8 mouse cellular contexts compared by ENCODE assay signal in genomic region chr16:55972626-55973201, GRCm38 (mm10). TPM values are rescaled to one million over a fixed set of nuclear protein-coding genes. Genes with fewer than 3 reads are reported as not detected.
A peak's percentile ranks its signal among the peaks of the same experiment; 100 is the strongest.
DNase-seq lines count a peak whose midpoint lies in the region; ATAC-seq and TF ChIP-seq lines count a peak whose summit lies in the region.

No protein-coding gene starts in this region.

- peak overlapping the region; percentile 53 for H3K9ac ChIP-seq in liver, embryonic 11.5 days (ENCODE audit: low read depth, low read length)

- 48% methylated on average over 10 of the region's 10 CpGs for WGBS in liver, embryonic 11.5 days

- peak overlapping the region; percentile 91 for H3K4me3 ChIP-seq in testis, adult 2 months (ENCODE audit: control insufficient read depth, low read depth, low read length)
- H3K4me3 ChIP-seq in liver, embryonic 11.5 days (ENCODE audit: low read depth, low read length), result peak overlapping the region; percentile 99

- no peaks in the 10 kb centered on the region; the same call in none of the 2 replicates for H3K36me3 ChIP-seq in testis, adult 2 months (ENCODE audit: control insufficient read depth, insufficient read depth, low read length)
- H3K36me3 ChIP-seq in liver, embryonic 11.5 days (ENCODE audit: control insufficient read depth, insufficient read depth, low read length), result peaks cover 29% of the 10 kb centered on the region

- H3K27ac ChIP-seq in testis, adult 2 months (ENCODE audit: control insufficient read depth, insufficient read depth, low read depth, low read length), result peak overlapping the region; percentile 66
- peak overlapping the region; percentile 86 for H3K27ac ChIP-seq in liver, embryonic 11.5 days (ENCODE audit: low read depth, low read length)

- peak overlapping the region; percentile 65 for H3K4me2 ChIP-seq in liver, embryonic 11.5 days

- TF ChIP-seq POLR2A in testis, adult 2 months (IDR thresholded peaks at IDR 0.05; ENCODE audit: control insufficient read depth, low read depth, low read length), result no peak

- H3K27me3 ChIP-seq in testis, adult 2 months (ENCODE audit: control insufficient read depth, insufficient read depth, low read length), result no peaks in the 10 kb centered on the region
- H3K27me3 ChIP-seq in liver, embryonic 11.5 days (replicated peaks; ENCODE audit: control insufficient read depth, insufficient read depth, low read length), result no peaks in the 10 kb centered on the region

- TF ChIP-seq CTCF in testis, adult 2 months (IDR thresholded peaks at IDR 0.05; ENCODE audit: control insufficient read depth, insufficient read depth, insufficient replicate concordance, low read depth, low read length), result no peak

- intact Hi-C loops in left cerebral cortex, postnatal 25 days (cut with DNase I), result loop anchor here (5.0 kb wide), 1 partner anchor 150 kb away; no protein-coding TSS in a partner anchor

- no peaks in the 10 kb centered on the region for H3K4me1 ChIP-seq in testis, adult 2 months (ENCODE audit: control insufficient read depth, insufficient read depth, low read length)
- H3K4me1 ChIP-seq in liver, embryonic 11.5 days (replicated peaks; ENCODE audit: control insufficient read depth, insufficient read depth, low read length), result peaks cover 30% of the 10 kb centered on the region

- no peaks in the 10 kb centered on the region for H3K9me3 ChIP-seq in liver, embryonic 11.5 days (ENCODE audit: control insufficient read depth, low read length)

- DNase-seq in cerebellum, adult 9-11 months, result peak; percentile 38
- DNase-seq in cerebellum, postnatal 10 days, result no peak
- no peak for DNase-seq in testis, postnatal 10 days (ENCODE audit: low spot score)
- DNase-seq in liver, embryonic 11.5 days (ENCODE audit: low spot score), result no peak
- peak; percentile 13 for DNase-seq in yolk sac, embryonic 10.5 days (ENCODE audit: low spot score)
- no peak for DNase-seq in natural killer cell, adult 2 months (ENCODE audit: low spot score in 2 of 2)
- DNase-seq in left cerebral cortex, postnatal 25 days (ENCODE audit: low spot score in 2 of 2), result no peak

- no peak for ATAC-seq in liver, embryonic 11.5 days (replicated peaks; ENCODE audit: low FRiP score)

RNA-seq across cellular contexts. Expression of gene Zbtb11, which starts 1.0 kb away (rescaled TPM):
- 5.1 and 5.5 TPM in 2 replicates for polyA plus RNA-seq in testis, adult 2 months (2012; rRNA removed)
- polyA plus RNA-seq in liver, embryonic 11.5 days (2014; fragmentation: Nextera tagmentation; extraction: Ambion mirVana), result 21.7 and 23.5 TPM in 2 replicates
- total RNA-seq in left cerebral cortex, postnatal 25 days (2021), result 10 to 100 TPM; 46.3 to 47.6 TPM

RNA-seq across cellular contexts. Expression of gene Rpl24, which starts 6.6 kb away (rescaled TPM):
- 200 and 210 TPM in 2 replicates for polyA plus RNA-seq in testis, adult 2 months (2012; rRNA removed)
- 847 and 912 TPM in 2 replicates for polyA plus RNA-seq in liver, embryonic 11.5 days (2014; fragmentation: Nextera tagmentation; extraction: Ambion mirVana)
- 100 to 1,000 TPM; 358 to 366 TPM for total RNA-seq in left cerebral cortex, postnatal 25 days (2021)

RNA-seq across cellular contexts. Expression of gene Cep97, which starts 38.1 kb away (rescaled TPM):
- 2.2 and 3.0 TPM in 2 replicates for polyA plus RNA-seq in testis, adult 2 months (2012; rRNA removed)
- 8.9 and 9.3 TPM in 2 replicates for polyA plus RNA-seq in liver, embryonic 11.5 days (2014; fragmentation: Nextera tagmentation; extraction: Ambion mirVana)
- total RNA-seq in left cerebral cortex, postnatal 25 days (2021), result 10 to 100 TPM; 13.7 to 14.2 TPM

RNA-seq across cellular contexts. Expression of gene Pcnp, which starts 56.8 kb away (rescaled TPM):
- 14.9 and 17.3 TPM in 2 replicates for polyA plus RNA-seq in testis, adult 2 months (2012; rRNA removed)
- 195 and 210 TPM in 2 replicates for polyA plus RNA-seq in liver, embryonic 11.5 days (2014; fragmentation: Nextera tagmentation; extraction: Ambion mirVana)
- total RNA-seq in left cerebral cortex, postnatal 25 days (2021), result 100 to 1,000 TPM; 154 to 167 TPM

Comparison
In these comparisons a context has a peak if more than half of its experiments do, and no peak if none do; other contexts are left out.
1. DNase-seq: peak in cerebellum, adult 9-11 months (single experiment) and yolk sac, embryonic 10.5 days (single experiment); none in cerebellum, postnatal 10 days (0 of 2), testis, postnatal 10 days (single experiment), liver, embryonic 11.5 days (single experiment), natural killer cell, adult 2 months (0 of 2) and left cerebral cortex, postnatal 25 days (0 of 2).